Mouse (Mus musculus) regulatory T cell (primary cell): ENCODE measurements around the gene Gm38100.

Source experiments
- in situ Hi-C: fragments of 300-600 bp; cut with MboI, MseI; formaldehyde crosslinking; loops from one replicate; pipeline ENCODE4 v1.15.1; 2025; ENCODE audit warnings: high pct_unique_total_duplicates

Gene Gm38100

DNA sequence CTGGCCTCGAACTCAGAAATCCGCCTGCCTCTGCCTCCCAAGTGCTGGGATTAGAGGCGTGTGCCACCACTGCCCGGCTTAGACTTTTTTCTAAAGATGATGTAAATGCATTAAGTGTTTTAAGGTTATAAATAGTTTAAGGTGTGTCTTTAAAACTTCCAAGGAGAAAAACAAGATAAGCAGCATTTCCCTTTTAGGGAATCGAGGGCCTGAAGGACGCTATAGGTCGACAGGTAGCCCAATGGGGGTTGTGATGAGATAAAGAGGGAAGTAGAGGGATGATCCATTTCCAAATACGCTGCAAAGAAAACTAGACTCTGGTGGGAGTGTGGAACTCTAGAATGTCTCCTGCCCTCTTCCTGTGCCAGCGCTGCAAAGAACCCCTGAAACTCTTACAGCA is at the start of gene Gm38100:
Gene Gm38100, plus strand, starts transcription at position 301 of the 400 bp plus-strand sequence.
- in situ Hi-C loops: no loop called here

DNA sequence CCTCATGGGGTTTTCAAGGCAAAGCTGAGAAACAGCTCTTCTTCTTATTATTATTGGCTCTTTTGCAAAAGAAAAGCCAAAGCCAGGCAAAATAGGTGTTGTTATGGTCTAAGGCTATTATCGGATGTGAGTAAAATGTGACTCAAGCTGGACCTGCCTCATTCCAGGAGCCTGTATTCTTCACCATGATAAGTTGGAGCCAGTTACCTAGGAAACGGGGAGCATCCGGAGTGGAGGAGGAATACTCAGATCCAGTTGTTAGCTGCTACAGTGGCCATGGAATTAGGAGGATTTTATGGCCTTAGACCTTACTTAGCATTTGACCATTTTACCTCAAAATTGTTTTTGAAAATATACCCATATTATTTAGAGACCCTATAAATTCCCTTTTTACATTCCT is 49.4 kb upstream of the Gm38100 start:
- in situ Hi-C loops: loop anchor here (10.0 kb wide), 1 partner anchor 166 kb away; no protein-coding TSS in a partner anchor

DNA sequence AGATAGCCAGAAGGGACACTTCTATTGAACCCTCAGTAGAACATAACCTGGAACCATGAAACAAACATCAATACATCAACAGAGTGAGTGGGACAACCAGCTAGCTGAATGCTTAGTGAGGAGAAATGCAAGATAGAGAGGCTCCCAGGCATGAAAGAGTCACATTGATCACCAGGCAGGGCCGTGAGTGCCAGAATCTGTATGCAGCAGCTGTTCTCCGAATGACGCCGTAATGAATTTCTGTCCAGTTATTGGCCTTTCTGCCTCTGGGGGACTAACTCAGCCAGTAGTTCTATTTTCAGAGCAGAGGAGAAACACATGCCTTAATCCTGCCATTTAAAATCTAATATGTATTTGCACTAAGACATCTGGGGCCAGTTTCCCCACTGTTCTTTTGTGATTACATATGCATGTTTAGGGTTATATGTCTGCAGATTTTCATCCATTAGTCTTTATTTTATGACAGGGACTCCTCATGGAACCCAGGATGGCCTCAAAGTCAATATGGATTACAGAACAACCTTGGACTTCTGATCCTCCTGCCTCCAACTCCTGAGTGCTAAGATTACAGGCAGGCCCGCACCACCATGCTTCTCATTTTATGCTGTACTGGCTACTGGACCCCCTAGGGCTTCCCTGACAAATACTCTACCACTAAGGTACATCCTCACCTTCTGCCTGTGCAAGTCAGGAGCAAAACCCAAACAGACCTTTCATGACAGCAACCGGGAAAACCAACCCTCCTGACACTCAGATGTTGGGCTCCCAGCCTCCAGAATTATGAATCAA is 47.9 kb upstream of the Gm38100 start:
- in situ Hi-C loops: loop anchor here (10.0 kb wide), 1 partner anchor 167 kb away; no protein-coding TSS in a partner anchor

DNA sequence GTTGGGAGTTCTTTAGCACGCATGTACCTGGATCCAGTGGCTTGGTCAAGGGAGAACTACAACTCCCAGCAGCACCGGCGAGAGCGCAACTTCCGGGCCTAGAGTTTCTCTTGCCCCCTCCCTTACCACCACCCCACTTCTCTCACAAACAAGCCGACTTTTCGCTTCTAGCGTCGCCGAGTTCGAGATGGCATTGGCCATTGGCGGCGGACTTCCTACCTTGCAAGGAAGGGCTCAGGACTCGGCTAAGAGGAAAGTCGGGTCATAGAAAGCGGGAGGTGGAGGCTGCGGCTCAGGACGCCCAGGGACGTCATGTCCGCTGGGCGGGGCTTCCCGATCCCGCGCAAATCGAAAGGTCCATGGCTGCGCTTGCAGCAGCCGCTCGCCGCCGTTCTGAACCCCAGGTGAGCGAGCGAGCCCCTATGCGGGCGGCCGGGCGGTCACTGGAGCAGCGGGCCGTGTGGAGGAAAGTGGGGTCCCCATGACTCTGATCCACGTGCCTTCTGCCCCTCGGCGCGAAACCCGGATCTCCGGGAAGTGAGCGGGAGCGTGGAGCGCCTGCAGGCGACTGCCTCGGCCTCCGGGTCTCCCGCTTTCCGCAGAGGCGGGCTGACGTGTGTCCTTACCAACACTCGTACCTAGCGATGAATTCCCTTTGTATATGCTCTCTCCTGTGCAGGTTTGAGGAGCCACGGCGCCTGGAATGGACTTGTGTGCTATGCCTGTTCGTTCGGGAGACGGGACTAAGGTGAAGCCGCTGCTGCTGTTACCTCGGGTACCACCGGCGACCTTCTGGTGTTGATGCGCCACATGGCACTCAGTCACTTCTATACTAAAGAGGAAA is 39.5 kb upstream of the Gm38100 start, which contains the start of gene Exo1:
Gene Exo1, plus strand, starts transcription at position 129 of the 844 bp plus-strand sequence.
- in situ Hi-C loops: loop anchor here (5.0 to 25.0 kb wide), 2 partner anchors 248 to 1907 kb away; partner anchors contain the start of gene Adss

DNA sequence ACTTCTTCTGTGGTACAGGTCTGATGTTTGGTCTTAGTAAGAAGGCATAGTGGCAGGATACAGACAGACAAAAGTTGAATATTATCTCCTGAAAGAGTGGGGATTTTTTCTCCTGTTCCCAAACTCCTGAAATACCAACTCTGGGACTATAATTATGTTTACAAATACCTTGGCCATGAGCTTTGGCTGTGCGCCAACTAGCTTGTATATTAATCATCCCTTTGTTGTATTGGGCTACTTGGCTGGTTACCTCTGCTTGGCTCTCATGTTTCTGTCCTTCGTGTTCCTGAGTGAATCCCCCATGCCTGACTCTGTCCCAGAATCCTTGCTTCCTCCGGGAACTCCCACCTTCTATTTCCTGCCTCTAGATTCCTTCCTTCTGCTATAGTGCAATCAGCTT is 36.7 kb upstream of the Gm38100 start:
- in situ Hi-C loops: loop anchor here (5.0 to 25.0 kb wide), 2 partner anchors 251 to 1904 kb away; partner anchors contain the start of gene Adss

DNA sequence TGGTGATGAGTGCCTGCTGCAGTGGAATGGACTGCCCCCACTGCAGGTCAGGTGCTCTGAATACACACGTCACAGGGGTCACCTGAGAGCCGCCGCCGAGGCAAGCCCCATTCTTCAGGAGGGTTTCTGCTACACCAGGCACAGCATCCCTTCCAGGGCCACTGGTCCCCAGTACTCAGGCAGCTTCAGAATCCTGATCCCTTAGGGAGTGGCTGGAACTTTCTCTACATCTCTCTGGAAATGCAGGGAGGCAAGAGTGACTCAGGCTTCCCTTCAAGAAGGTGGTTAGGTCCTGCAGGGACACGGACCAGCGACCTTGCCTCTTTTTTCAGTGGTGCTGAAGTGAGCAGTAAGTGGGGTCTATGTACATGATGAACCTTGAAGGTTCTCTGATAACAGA is 26.9 kb upstream of the Gm38100 start:
- in situ Hi-C loops: loop anchor here (25.0 kb wide), 1 partner anchor 1894 kb away; the partner anchor contains the start of gene Adss

DNA sequence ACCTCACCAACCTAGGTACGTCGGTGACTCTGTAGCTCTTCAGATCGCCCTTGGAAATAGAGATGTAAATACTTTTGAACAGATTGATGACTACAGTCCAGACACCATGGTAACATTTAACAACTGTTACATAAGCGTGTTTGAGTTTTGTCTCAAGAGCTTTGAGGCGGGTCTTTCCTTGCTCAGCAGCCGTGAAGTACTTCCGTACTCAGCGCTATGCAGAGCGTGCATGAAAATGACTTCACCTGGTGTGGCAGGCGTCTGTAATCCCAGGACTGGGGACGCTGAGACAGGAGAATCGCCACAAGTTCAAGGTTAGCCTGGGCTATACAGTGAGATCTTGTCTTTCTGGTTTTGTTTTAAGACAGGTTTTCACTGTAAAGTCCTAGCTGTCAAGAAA is 26.4 kb upstream of the Gm38100 start:
- in situ Hi-C loops: loop anchor here (25.0 kb wide), 1 partner anchor 1894 kb away; the partner anchor contains the start of gene Adss

DNA sequence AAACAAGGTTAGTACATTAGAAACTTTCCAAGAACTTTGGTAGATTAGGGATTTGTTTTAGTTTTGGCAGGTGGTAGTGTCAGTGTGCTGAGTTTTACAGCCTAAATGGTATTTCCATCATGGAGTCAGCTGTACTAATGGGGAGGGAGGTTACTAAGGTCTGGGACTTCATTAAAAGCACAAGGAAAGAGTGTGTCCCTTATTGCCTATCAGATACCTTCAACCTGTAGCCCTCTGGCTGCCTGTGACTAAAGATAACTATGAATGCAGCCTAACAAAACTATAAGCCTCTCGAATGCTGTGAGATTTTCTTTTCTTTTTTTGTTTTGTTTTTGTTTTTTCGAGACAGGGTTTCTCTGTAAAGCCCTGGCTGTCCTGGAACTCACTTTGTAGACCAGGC is 8.9 kb upstream of the Gm38100 start:
- in situ Hi-C loops: no loop called here

DNA sequence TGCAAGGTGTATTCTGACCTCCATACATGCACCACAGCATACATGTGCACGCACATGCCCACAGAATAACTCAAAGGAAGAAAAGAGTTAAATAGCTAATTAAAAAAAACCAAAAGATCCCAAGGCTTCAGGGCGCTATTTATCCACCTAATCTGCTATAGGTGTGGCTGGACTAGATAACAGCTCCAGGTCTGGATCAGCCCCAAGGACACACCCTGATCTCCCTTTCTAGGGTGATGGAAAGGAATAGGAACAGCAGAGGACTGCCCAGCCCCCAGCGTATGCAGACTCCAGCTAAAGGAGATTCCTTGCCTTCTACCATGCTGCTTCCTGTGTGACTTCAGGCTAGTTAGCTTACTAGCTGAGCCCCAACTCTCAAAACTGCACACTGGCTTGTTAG is 8.1 kb upstream of the Gm38100 start:
- in situ Hi-C loops: no loop called here

DNA sequence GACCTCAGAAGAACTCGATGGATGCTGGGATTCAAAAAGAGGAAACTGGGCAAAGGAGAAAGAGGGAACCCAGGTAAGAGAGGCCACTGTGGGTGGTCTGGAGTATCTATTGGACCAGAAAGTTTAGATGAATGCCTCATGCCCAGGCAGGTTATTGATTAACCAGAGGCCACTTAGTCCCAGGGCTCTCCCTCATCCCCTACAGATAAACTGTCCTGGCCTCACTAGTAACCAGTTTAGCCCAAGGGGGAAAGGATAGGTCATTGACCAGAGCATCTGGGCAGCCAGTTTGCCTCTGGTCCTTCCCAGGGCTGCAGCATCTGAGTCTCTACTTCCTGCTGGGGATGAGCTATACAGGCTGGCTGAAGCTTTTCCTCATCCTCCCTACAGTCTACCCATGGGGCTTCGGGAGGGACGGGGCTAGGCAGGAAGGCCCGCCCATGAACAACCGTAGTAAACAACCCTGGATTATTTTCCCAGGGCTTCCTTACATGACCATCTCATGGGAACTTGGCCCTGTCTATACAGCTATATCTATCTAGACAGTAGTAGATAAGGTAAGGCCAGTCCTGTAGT is 6.3 kb upstream of the Gm38100 start:
- in situ Hi-C loops: no loop called here

DNA sequence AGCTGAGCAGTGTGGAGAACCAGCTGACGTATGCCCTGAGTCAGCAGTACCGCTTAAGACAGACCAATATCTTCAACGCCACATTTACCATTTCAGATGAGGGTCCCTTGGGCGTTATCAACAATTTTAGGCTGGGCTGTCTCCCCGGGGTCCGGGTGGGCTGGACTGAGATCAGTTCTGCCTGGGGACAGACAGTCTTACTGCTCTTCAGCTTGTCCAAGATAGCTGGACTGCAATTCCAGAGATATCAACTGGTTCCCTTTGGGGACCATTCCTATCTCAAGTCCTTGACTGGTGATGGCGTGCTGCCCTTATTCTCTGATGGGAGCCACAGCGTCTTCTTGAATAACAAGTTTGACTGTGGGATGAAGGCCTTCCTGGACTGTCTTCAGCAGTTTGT is 962 bp downstream of the Gm38100 start:
- in situ Hi-C loops: no loop called here

DNA sequence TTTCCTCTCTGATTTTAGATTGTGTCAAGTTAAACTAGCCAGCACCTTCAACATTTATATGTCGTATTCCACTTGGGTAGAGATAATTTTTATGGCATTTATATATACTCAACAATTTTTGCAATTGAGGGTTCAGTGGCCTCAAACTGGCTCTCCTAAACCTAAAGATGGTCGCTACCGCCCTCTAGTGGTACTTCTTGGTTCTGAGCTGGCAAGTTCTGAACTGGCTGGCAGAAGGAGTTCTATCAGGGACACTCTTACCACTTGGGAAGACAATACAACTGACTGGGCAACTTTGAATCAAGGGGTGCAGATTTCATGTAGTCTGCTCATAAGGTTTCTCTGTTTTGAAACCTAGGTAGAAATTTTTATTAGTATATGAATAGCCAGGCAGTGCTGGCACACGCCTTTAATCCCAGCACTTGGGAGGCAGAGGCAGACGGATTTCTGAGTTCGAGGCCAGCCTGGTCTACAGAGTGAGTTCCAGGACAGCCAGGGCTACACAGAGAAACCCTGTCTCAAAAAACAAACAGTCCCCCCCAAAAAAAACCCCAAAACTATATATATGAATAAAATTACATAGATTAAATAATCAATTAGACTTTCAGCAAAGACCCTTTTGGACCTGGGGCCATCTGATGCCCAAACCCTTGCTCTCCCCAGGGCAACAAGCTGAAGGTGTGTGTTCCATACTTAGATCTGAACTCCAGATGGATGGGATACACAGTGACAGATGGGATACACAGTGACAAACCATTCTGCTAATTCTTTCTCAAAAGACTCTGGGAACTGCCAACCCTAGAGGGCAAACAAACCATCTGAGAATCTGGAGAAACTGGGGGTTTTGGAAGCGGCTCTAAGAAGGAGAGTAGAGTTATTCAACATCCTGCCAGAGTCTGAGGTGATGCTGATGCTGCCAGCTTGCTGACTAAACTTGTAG is 4.0 kb downstream of the Gm38100 start:
- in situ Hi-C loops: no loop called here

DNA sequence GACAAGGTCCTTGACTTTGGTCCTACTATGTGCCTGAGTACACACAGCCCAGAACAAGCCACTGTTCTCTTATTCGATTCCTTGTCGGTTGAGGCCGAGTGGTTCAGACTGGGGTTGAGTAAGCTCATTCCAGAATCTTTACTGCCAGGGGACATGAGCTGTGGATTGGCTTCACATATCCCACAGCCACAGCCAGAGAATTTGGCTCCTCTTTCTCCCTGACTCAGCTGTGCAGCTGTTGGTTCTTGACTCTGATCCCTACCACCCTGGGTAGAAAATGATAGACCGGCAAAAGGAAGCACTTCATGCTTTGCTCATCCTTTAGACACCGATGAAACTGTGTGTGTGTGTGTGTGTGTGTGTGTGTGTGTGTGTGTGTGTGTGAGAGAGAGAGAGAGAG is 11.3 kb downstream of the Gm38100 start:
- in situ Hi-C loops: loop anchor here (10.0 to 25.0 kb wide), 2 partner anchors 906 to 1723 kb away; no protein-coding TSS in a partner anchor

DNA sequence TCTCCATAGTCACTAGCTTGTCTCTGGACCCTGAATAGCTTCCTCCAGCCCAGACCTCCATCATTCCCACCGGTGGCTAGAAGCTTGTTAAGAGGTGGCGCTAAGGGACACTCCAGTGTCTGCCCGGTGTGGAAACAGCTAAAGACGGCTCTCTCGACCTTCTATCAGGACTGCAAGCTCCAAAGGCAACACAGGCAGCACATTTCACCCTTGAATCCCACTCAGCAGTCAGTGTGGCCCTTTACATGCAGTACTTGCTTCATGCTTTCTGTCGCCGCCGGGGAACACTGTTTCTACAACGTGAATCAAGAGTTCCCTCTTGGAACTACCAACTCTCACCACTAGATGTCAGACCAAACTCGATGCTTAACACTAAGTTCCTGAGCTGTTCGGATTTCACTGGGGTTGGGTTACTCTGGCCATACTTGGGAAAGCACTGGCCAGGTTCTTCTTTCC is 16.2 kb downstream of the Gm38100 start:
- in situ Hi-C loops: loop anchor here (10.0 to 25.0 kb wide), 2 partner anchors 901 to 1718 kb away; no protein-coding TSS in a partner anchor

DNA sequence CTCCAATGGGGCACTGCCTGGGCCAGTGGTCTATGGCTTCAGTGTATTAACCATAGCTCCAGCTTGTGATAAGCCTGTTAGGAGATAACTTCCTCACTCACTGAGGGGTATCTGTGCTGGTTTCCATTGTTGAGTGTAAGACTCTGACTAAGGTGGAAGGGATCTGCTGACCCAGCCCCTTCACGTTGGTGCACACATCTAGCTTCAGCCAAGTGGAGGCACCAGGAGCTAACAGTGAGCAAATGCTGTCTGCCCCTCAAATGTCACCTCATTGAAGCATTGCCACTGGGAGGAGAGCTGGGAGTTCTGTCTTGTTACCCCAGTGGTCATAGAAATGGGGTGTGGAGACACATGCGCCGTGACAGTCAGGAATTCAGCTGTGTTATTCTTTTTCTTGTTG is 18.6 kb downstream of the Gm38100 start:
- in situ Hi-C loops: loop anchor here (10.0 to 25.0 kb wide), 2 partner anchors 899 to 1716 kb away; no protein-coding TSS in a partner anchor

DNA sequence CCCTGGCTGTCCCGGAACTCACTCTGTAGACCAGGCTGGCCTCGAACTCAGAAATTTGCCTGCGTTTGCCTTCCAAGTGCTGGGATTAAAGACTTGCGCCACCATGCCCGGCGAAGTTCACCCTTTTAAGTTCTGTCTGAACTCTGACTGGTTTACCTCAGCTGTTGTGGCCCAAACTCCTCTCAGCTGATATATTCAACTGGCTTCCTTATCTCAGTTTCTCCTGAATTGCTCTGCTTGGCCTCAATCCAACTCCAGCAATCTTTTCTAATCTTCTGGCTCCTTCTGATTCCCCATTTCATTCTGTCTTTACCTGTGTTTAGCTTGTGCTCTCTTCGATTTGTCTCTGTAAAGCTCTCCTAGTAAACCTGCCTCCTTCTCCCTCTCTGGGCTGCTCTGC is 23.0 kb downstream of the Gm38100 start:
- in situ Hi-C loops: loop anchor here (25.0 kb wide), 1 partner anchor 894 kb away; no protein-coding TSS in a partner anchor

DNA sequence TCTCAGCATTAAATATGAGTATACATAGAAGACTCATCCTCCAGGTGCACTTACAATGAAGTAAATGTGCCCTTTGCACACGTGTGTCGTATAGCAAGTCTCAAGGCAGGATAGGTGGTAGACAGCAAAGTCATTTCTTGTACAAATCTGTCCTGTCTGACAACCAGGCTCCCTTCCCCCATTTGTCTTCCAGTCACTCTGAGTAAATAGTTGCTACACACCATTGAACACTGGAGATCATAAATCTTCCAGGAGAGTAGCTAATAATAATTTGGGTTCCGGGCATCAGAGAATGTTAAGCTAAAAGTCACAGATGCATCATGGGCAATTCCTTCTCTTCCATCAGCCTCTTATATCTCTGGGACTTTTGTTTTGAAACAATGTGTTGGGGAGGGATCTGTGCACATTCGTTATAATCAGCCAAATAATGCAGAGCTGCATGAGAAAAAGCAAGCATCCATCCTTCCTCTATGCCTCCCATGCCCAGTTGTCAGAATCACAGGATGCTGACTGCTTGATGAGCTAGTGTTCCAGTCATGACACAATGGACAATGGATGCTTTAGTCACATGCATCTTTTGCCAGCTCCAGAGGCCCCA is 26.7 kb downstream of the Gm38100 start:
- in situ Hi-C loops: loop anchor here (25.0 kb wide), 1 partner anchor 890 kb away; no protein-coding TSS in a partner anchor

DNA sequence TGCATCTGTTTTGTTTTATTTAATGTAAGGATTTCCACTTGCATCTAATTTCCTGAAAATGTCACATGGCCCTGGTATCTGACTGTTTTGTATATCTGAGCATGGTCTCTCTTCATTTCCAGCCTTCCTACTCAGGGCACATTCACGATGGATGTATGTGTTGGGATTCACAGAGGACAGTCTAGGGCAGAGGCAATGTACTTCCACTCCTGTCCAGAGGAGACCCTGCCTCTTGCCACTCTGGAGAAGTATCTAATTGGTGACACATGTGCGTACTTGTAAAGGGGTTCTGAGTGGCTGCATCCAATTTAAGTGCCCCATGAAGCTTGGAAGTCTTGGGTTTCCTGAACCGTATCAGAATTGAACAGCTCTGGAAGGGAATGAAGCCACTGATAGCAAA is 30.3 kb downstream of the Gm38100 start:
- in situ Hi-C loops: no loop called here

DNA sequence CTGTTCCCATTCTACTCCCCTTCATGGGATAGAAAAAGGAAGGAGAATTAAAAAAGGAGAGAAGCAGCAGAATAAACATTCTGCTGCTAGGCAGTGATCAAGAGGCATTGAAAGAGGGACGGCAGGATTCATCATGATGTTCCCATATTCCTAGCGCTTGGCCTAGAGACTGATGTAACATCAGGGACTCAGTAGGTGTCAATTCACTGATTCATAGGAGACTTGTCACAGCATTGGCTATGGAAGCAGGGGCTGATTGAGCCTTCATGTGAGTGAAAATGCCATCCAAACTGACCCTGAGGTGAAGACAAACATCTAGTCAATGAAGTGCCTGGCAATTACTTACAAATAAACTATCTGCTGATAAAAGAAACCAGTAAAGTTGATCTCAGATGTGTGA is 30.7 kb downstream of the Gm38100 start:
- in situ Hi-C loops: no loop called here

DNA sequence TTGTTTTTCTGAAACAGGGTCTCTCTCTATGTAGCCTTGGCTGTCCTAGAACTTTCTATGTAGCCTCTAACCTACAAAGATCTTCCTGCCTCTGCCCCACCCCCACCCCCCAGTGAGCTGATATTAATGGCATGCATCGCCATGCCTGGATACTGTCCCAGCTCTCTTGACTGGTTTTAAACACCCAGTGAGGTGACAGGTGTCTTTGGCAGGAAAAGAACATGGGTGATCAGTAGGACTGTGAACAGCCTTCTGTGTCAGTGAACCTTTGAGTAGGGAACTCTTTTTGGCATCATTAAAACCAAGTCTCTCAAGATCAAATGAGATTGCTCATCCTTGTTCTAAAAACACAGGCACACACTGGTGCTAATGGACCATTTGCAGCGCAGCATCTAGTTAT is 41.7 kb downstream of the Gm38100 start:
- in situ Hi-C loops: no loop called here
